Mouse (Mus musculus): ENCODE data around the gene Syn3.

Syn3 gene

GRCm38 (mm10) chr10:86303495-86303876, 195.2 kb downstream of the Syn3 start:
- no peak for DNase-seq

GRCm38 (mm10) chr10:86302761-86303494, 195.8 kb downstream of the Syn3 start:
- peak; percentile 79 for DNase-seq

- DNase-seq = no peak
These were observed 196.4 kb downstream of the Syn3 start for GRCm38 (mm10) chr10:86302318-86302648.

DNA sequence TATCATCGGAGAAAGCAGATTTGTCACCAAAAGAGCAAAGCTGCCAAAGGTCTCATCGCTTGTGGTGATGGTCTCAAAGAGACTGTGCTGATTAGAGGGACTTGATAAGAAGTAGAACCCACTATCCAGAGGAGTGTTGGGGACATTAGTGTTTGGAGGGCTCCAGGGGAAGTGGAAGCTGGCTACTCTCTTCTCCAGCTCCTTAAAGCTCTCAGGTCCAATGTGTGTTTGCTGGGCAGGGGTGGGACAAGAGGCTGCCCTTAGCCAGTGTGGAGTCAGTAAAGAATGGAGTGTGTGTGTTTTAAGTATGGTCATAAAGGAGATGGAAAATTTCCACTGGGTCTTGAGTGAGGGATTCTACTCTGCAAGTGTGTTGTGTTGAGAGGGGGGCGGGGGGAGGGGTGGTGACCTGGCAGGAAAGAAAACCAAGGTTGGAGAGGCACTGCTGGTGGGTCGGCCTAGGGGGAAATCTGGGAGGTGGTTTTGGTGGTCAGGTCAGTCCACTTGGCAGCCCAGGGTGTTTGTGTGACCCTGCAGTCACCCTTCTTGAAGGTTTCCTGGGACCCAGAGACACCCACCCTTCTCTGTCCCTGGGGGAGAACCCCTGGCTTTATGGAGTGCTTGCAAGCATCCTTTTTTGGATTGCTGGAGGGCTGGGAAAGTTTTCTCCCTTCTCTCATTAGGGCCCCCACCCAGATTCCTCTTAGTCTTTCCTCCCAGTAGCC, 196.9 kb downstream of the Syn3 start:
- no peak for DNase-seq

DNA sequence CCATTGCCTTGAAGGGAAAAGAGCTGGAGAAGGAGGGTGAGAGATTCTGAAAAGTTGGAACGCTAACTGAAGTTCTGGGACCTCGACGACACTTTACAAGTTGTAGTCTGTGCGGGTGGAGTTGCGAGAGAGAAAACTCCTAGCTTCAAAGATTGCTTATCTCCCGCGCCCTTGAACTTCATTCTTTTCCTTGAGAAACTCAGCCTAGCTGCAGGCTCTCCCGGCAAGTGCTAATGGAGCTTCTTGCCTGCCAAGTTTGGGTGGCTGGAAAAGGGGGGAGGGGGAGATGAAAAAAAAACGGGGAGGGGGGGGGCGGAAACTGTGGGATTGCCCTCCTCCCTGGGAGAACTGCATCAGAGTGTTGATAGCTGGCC, 197.6 kb downstream of the Syn3 start:
- no peak for DNase-seq

DNA sequence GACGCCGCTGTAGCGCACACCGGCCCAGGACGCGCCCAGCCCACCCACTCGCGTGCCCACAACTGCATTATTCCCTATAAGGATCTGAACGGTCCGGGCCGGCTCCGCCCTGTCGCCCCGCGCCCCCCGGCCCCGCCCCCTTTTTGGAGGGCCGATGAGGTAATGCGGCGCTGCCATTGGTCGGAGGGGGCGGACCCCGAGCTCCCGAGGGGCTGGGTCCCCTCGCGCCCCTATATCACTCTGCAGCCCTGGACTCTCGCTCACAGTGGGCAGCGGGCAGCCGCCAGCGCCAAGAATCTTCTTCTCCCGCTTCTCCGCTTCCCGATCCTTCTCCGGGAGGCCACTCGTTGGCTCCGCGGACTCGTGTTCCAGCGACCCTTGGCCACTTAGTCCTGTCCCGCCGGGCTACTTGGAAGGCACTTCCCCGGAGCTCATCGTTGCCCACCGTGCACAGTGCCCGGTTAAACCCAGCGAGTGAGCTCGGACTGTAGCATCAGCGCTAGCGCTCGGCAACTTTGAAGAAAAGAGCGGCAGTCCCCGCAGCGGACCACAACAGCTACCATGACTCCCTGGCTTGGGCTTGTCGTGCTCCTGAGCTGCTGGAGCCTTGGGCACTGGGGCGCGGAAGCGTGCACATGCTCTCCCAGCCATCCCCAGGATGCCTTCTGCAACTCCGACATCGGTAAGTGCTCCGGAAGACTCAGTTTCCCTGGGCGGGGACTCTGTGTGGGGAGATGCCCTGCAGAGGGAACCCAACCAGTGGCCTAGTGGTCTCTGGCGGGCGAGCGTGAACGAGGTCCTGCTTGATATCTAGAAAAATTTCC, 198.2 kb downstream of the Syn3 start, which contains the start of gene Timp3:
Timp3 (plus strand) TSS at position 80 of the 824 bp plus-strand sequence.
- peak; percentile 75 for DNase-seq

- no peak for DNase-seq
These were observed 198.9 kb downstream of the Syn3 start for GRCm38 (mm10) chr10:86299795-86300194.

- DNase-seq = no peak
These were observed 200.4 kb downstream of the Syn3 start for GRCm38 (mm10) chr10:86298326-86298725.

DNA sequence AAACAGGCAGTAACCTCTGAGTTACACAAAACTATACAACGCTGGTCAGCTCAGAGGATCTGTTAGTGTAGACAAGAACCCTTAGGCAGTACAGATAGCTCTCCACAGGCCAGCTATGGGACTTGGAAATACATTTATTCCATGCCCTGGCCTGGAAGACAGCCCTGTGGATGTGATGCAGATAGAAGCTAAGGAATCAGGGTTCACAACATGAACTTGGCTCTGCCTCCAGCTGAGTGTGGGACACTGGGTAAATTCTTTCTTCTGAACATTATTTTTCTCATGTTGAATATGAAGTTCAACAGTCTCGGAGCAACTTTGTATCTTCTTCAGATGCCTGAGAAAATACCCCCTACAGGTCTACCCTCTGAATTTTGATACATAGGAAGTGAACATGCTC, 201.4 kb downstream of the Syn3 start:
- no peak for DNase-seq

DNA sequence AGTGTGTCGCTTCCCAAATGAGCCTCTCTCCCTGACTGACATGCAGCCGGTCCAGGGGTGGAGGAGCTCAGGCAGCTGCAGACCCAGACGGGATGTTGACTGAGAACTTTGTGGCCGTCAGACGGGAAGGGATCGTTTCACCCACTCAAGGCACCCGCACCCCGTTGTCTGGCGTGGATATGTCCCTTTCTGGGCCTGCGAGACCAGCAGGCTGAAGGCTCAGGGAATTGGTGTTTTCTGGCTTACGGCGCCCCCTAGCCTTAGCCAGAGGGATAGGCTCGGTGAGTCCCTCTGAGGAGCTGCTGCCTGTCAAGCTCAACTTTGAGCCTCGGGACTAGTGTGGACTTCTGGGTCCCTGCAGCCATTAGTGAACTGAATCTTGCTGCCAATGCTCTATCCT, 202.6 kb downstream of the Syn3 start:
- peak; percentile 77 for DNase-seq

- DNase-seq = no peak
These were observed 203.1 kb downstream of the Syn3 start for GRCm38 (mm10) chr10:86295454-86296098.

GRCm38 (mm10) chr10:86294599-86295365, 203.9 kb downstream of the Syn3 start:
- no peak for DNase-seq

DNA sequence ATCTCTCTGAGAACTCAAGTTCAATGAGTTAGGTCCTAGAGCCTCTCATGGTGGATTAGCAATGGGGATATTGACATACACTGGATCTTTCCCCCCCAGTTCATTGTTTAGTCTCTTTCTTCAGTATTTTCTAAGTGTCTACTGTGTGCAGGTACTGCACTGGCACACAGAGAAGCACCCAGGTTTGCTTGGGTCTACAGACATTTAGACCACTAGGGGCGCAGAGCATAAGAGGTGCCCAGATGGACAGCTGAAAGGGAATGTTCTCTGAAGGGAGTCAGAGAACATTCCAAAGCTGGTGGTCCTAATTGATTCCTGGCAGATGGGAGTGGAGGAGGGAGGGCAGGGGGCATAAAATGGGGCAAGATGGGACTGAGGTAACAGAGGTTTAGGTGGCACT, 204.8 kb downstream of the Syn3 start:
- DNase-seq = no peak

GRCm38 (mm10) chr10:86290109-86290771, 208.5 kb downstream of the Syn3 start:
- DNase-seq = no peak

DNA sequence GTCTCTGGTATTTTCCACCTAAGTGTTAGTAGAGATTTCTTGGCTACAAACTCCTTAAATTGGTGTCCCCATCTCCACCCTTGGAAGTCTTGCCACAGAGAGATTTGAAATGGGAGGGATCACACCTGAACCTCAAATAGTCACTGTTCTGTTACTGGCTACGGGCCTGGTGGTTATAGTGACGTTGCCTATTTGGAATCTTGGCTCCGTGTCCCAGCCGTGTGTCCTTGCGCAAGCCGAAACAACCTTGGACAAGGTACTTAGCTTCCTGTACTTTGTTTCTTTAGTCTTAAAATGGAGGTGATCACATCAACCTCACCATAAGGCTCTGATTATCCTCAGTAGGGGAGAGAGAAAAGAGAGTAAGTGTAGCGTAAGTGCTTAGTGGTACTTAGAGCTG, 212.2 kb downstream of the Syn3 start:
- DNase-seq = no peak

GRCm38 (mm10) chr10:86281238-86281637, 217.5 kb downstream of the Syn3 start:
- no peak for DNase-seq

DNA sequence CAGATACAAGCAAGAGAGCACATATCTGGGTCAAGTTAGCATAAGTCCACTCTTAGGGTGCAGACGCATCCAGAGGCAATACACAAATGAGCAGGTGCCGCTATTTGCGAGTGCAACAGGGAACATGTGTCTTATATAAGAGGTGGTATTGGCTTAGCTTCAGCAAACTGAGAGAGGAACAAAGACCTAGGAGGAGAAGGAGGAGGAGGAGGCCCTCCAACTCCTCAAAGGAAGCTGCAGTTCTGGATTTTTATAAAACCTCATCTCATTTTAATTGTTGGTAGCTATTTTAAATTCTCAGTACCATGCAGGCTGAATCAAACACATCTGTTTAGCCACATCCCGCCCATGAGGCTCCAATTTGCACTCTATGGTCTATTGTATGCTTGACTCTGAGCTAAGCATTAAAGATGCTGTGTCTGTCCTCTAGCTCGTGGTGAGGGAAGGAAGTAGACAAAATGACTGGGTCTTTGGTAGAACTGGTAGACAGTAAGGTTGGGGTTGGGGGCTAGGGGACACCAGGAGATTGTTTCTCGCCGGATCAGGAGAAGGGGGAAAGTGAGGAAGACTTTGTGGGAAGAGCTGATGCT, 219.0 kb downstream of the Syn3 start:
- no peak for DNase-seq

GRCm38 (mm10) chr10:86278481-86278880, 220.2 kb downstream of the Syn3 start:
- DNase-seq = no peak

GRCm38 (mm10) chr10:86277327-86277726, 221.4 kb downstream of the Syn3 start:
- DNase-seq = no peak

GRCm38 (mm10) chr10:86275585-86275984, 223.1 kb downstream of the Syn3 start:
- no peak for DNase-seq
